Mouse (Mus musculus): ENCODE results near the gene Hus1.

- TF ChIP-seq CTCF (IDR thresholded peaks at IDR 0.05): no peak
- TF ChIP-seq EP300 (IDR thresholded peaks at IDR 0.05): no peak
Observed at GRCm38 (mm10) chr11:9014740-9015139, 3.7 kb upstream of the Hus1 start.
